Mouse (Mus musculus) megakaryocyte, embryonic 14.5 days (primary cell): ENCODE results near the gene Mybphl.

Experiments used
- FLI1 ChIP-seq: IDR thresholded peaks from 2 replicates; pipeline ENCODE4 v1.6.1; 2012; ENCODE audit warnings: low read length, inconsistent platforms, mixed read lengths
- GATA1 ChIP-seq: IDR thresholded peaks from 3 replicates; pipeline ENCODE4 v1.6.1; 2012; ENCODE audit warnings: mixed read lengths, low read length, inconsistent platforms, borderline replicate concordance

- TF ChIP-seq GATA1 (no peak), FLI1 (no peak)
Observed at GRCm38 (mm10) chr3:108321671-108322070, 43.0 kb upstream of the Mybphl start.
